Mouse (Mus musculus): ENCODE results near the gene Cds2. TPM values are rescaled to one million over a fixed set of nuclear protein-coding genes. Genes with fewer than 3 reads are reported as not detected.
A peak's percentile ranks its signal among the peaks of the same experiment; 100 is the strongest.
"Not testable (repeated sequence)": the region's sequence is repeated elsewhere in the genome, so short reads cannot be mapped to it uniquely, and the experiment has no call there.

The Cds2 gene
- 8.2 and 9.0 TPM in 2 replicates for polyA plus RNA-seq (2015; fragmentation: Nextera tagmentation; extraction: Ambion mirVana)

GRCm38 (mm10) chr2:132262879-132263398, at the start of gene Cds2:
Cds2 (plus strand) TSS chr2:132263148.
- Histone ChIP-seq H3K27me3 (ENCODE audit: control insufficient read depth, insufficient read depth, low read depth, low read length) (no peaks in the 10 kb centered on the region), H3K36me3 (ENCODE audit: control insufficient read depth, insufficient read depth) (no peaks in the 10 kb centered on the region), H3K27ac (ENCODE audit: low read length) (peak within 1 kb of the TSS; percentile 75), H3K4me1 (ENCODE audit: control insufficient read depth, low read depth, low read length) (peaks cover 25% of the 10 kb centered on the region), H3K4me3 (ENCODE audit: low read depth, low read length) (peak within 1 kb of the TSS; percentile 72), H3K4me2 (ENCODE audit: low read depth, low read length) (peak within 1 kb of the TSS; percentile 85), H3K9ac (ENCODE audit: low read depth, low read length) (peak within 1 kb of the TSS; percentile 84), H3K9me3 (replicated peaks; ENCODE audit: control insufficient read depth, low read length) (no peaks in the 10 kb centered on the region)
- peak; percentile 98 for ATAC-seq (ENCODE audit: low read depth)
- under 1% methylated on average over 42 of the region's 49 CpGs for WGBS (ENCODE audit: insufficient replicate concordance)

- WGBS (ENCODE audit: insufficient replicate concordance): 61% methylated on average over 11 of the region's 11 CpGs
- Histone ChIP-seq H3K4me2 (ENCODE audit: low read depth, low read length) (no peak overlapping the region), H3K9ac (ENCODE audit: low read depth, low read length) (no peak overlapping the region), H3K27me3 (ENCODE audit: control insufficient read depth, insufficient read depth, low read depth, low read length) (no peaks in the 10 kb centered on the region), H3K27ac (ENCODE audit: low read length) (no peak overlapping the region), H3K4me3 (ENCODE audit: low read depth, low read length) (no peak overlapping the region), H3K9me3 (replicated peaks; ENCODE audit: control insufficient read depth, low read length) (no peaks in the 10 kb centered on the region), H3K36me3 (ENCODE audit: control insufficient read depth, insufficient read depth) (no peaks in the 10 kb centered on the region), H3K4me1 (ENCODE audit: control insufficient read depth, low read depth, low read length) (no peaks in the 10 kb centered on the region)
- no peak for ATAC-seq (ENCODE audit: low read depth)
Observed at GRCm38 (mm10) chr2:132221611-132222073, 41.3 kb upstream of the Cds2 start.

GRCm38 (mm10) chr2:132224359-132224758, 38.6 kb upstream of the Cds2 start:
- H3K9me3 ChIP-seq (replicated peaks; ENCODE audit: control insufficient read depth, low read length): no peaks in the 10 kb centered on the region
- H3K4me1 ChIP-seq (ENCODE audit: control insufficient read depth, low read depth, low read length): no peaks in the 10 kb centered on the region

GRCm38 (mm10) chr2:132232413-132232945, 30.5 kb upstream of the Cds2 start:
- H3K4me2 ChIP-seq (ENCODE audit: low read depth, low read length): no peak overlapping the region
- H3K36me3 ChIP-seq (ENCODE audit: control insufficient read depth, insufficient read depth): no peaks in the 10 kb centered on the region
- no peaks in the 10 kb centered on the region for H3K4me1 ChIP-seq (ENCODE audit: control insufficient read depth, low read depth, low read length)
- H3K27me3 ChIP-seq (ENCODE audit: control insufficient read depth, insufficient read depth, low read depth, low read length): no peaks in the 10 kb centered on the region
- no peak for ATAC-seq (ENCODE audit: low read depth)
- H3K27ac ChIP-seq (ENCODE audit: low read length): no peak overlapping the region
- no peak overlapping the region for H3K9ac ChIP-seq (ENCODE audit: low read depth, low read length)
- no peak overlapping the region for H3K4me3 ChIP-seq (ENCODE audit: low read depth, low read length)
- WGBS (ENCODE audit: insufficient replicate concordance): 77% methylated on average over 3 of the region's 3 CpGs
- no peaks in the 10 kb centered on the region for H3K9me3 ChIP-seq (replicated peaks; ENCODE audit: control insufficient read depth, low read length)

More at GRCm38 (mm10) chr2:132224359-132224758, 38.6 kb upstream of the Cds2 start:
- Histone ChIP-seq H3K4me3 (ENCODE audit: low read depth, low read length) (no peak overlapping the region), H3K9ac (ENCODE audit: low read depth, low read length) (no peak overlapping the region), H3K27me3 (ENCODE audit: control insufficient read depth, insufficient read depth, low read depth, low read length) (no peaks in the 10 kb centered on the region), H3K27ac (ENCODE audit: low read length) (no peak overlapping the region), H3K36me3 (ENCODE audit: control insufficient read depth, insufficient read depth) (no peaks in the 10 kb centered on the region), H3K4me2 (ENCODE audit: low read depth, low read length) (no peak overlapping the region)
- no peak for ATAC-seq (ENCODE audit: low read depth)
- 47% methylated on average over 4 of the region's 4 CpGs for WGBS (ENCODE audit: insufficient replicate concordance)

GRCm38 (mm10) chr2:132233985-132234765, 28.8 kb upstream of the Cds2 start:
- Histone ChIP-seq H3K27ac (ENCODE audit: low read length) (no peak overlapping the region), H3K36me3 (ENCODE audit: control insufficient read depth, insufficient read depth) (no peaks in the 10 kb centered on the region), H3K4me1 (ENCODE audit: control insufficient read depth, low read depth, low read length) (no peaks in the 10 kb centered on the region), H3K4me3 (ENCODE audit: low read depth, low read length) (no peak overlapping the region), H3K4me2 (ENCODE audit: low read depth, low read length) (no peak overlapping the region), H3K9ac (ENCODE audit: low read depth, low read length) (no peak overlapping the region), H3K9me3 (replicated peaks; ENCODE audit: control insufficient read depth, low read length) (no peaks in the 10 kb centered on the region), H3K27me3 (ENCODE audit: control insufficient read depth, insufficient read depth, low read depth, low read length) (no peaks in the 10 kb centered on the region)
- whole genome bisulfite sequencing (ENCODE audit: insufficient replicate concordance): 64% methylated on average over 16 of the region's 16 CpGs
- no peak for ATAC-seq (ENCODE audit: low read depth)

- H3K4me2 ChIP-seq (ENCODE audit: low read depth, low read length): no peak overlapping the region
- H3K27ac ChIP-seq (ENCODE audit: low read length): no peak overlapping the region
- no peak overlapping the region for H3K9ac ChIP-seq (ENCODE audit: low read depth, low read length)
- no peaks in the 10 kb centered on the region for H3K36me3 ChIP-seq (ENCODE audit: control insufficient read depth, insufficient read depth)
- WGBS (ENCODE audit: insufficient replicate concordance): 30% methylated on average over 2 of the region's 2 CpGs
- no peaks in the 10 kb centered on the region for H3K4me1 ChIP-seq (ENCODE audit: control insufficient read depth, low read depth, low read length)
- H3K4me3 ChIP-seq (ENCODE audit: low read depth, low read length): no peak overlapping the region
- no peaks in the 10 kb centered on the region for H3K27me3 ChIP-seq (ENCODE audit: control insufficient read depth, insufficient read depth, low read depth, low read length)
- no peak for ATAC-seq (ENCODE audit: low read depth)
- no peaks in the 10 kb centered on the region for H3K9me3 ChIP-seq (replicated peaks; ENCODE audit: control insufficient read depth, low read length)
Observed at GRCm38 (mm10) chr2:132235291-132235690, 27.7 kb upstream of the Cds2 start.

GRCm38 (mm10) chr2:132235975-132236374, 27.0 kb upstream of the Cds2 start:
- no peak for ATAC-seq (ENCODE audit: low read depth)

GRCm38 (mm10) chr2:132239434-132239833, 23.5 kb upstream of the Cds2 start:
- not testable (repeated sequence) for H3K4me3 ChIP-seq (ENCODE audit: low read depth, low read length); H3K4me1 ChIP-seq (ENCODE audit: control insufficient read depth, low read depth, low read length); ATAC-seq (ENCODE audit: low read depth); H3K27me3 ChIP-seq (ENCODE audit: control insufficient read depth, insufficient read depth, low read depth, low read length); H3K27ac ChIP-seq (ENCODE audit: low read length); H3K4me2 ChIP-seq (ENCODE audit: low read depth, low read length); H3K9me3 ChIP-seq (replicated peaks; ENCODE audit: control insufficient read depth, low read length); H3K9ac ChIP-seq (ENCODE audit: low read depth, low read length)
- WGBS (ENCODE audit: insufficient replicate concordance): 65% methylated on average over 3 of the region's 3 CpGs
- H3K36me3 ChIP-seq (ENCODE audit: control insufficient read depth, insufficient read depth): peaks cover 19% of the 10 kb centered on the region

More at GRCm38 (mm10) chr2:132235975-132236374, 27.0 kb upstream of the Cds2 start:
- H3K4me3 ChIP-seq (ENCODE audit: low read depth, low read length): no peak overlapping the region
- H3K9ac ChIP-seq (ENCODE audit: low read depth, low read length): no peak overlapping the region
- H3K4me2 ChIP-seq (ENCODE audit: low read depth, low read length): no peak overlapping the region
- no peaks in the 10 kb centered on the region for H3K27me3 ChIP-seq (ENCODE audit: control insufficient read depth, insufficient read depth, low read depth, low read length)
- H3K4me1 ChIP-seq (ENCODE audit: control insufficient read depth, low read depth, low read length): no peaks in the 10 kb centered on the region
- no peaks in the 10 kb centered on the region for H3K9me3 ChIP-seq (replicated peaks; ENCODE audit: control insufficient read depth, low read length)
- WGBS (ENCODE audit: insufficient replicate concordance): 65% methylated on average over 7 of the region's 7 CpGs
- no peak overlapping the region for H3K27ac ChIP-seq (ENCODE audit: low read length)
- 0 out of 2 replicates have a peak, but pooled peaks cover 3% of the 10 kb centered on the region for H3K36me3 ChIP-seq (ENCODE audit: control insufficient read depth, insufficient read depth)

GRCm38 (mm10) chr2:132240457-132240856, 22.5 kb upstream of the Cds2 start:
- H3K4me3 ChIP-seq (ENCODE audit: low read depth, low read length); H3K9ac ChIP-seq (ENCODE audit: low read depth, low read length); H3K27me3 ChIP-seq (ENCODE audit: control insufficient read depth, insufficient read depth, low read depth, low read length); H3K4me2 ChIP-seq (ENCODE audit: low read depth, low read length); H3K9me3 ChIP-seq (replicated peaks; ENCODE audit: control insufficient read depth, low read length); H3K4me1 ChIP-seq (ENCODE audit: control insufficient read depth, low read depth, low read length); H3K27ac ChIP-seq (ENCODE audit: low read length): not testable (repeated sequence)
- 0 out of 2 replicates have a peak, but pooled peaks have one; percentile 46 for ATAC-seq (ENCODE audit: low read depth)
- H3K36me3 ChIP-seq (ENCODE audit: control insufficient read depth, insufficient read depth): peaks cover 28% of the 10 kb centered on the region
- WGBS (ENCODE audit: insufficient replicate concordance): 43% methylated on average over 8 of the region's 10 CpGs
